8 mouse cellular contexts compared by ENCODE assay signal in genomic region chr9:85842351-85843011, GRCm38 (mm10). TPM values are rescaled to one million over a fixed set of nuclear protein-coding genes. Genes with fewer than 3 reads are reported as not detected.
A peak's percentile ranks its signal among the peaks of the same experiment; 100 is the strongest.
DNase-seq lines count a peak whose midpoint lies in the region; ATAC-seq and TF ChIP-seq lines count a peak whose summit lies in the region.

TSS of gene Tpbg (plus strand) at chr9:85842380.

- no peak within 1 kb of the TSS for H3K27ac ChIP-seq in spleen, adult 2 months (ENCODE audit: insufficient read depth, low read length)
- no peak within 1 kb of the TSS for H3K27ac ChIP-seq in liver, embryonic 16.5 days (ENCODE audit: low read length)
- peak within 1 kb of the TSS; percentile 76 for H3K27ac ChIP-seq in neural tube, embryonic 14.5 days (ENCODE audit: low read depth, low read length)

- TF ChIP-seq CTCF in spleen, adult 2 months (IDR thresholded peaks at IDR 0.05; ENCODE audit: extremely low read depth, insufficient read depth, insufficient read length, insufficient replicate concordance), result no peak

- H3K4me1 ChIP-seq in spleen, adult 2 months (ENCODE audit: control insufficient read depth, insufficient read depth, insufficient read length), result peaks cover 5% of the 10 kb centered on the region; the same call in 1 of the 2 replicates
- no peaks in the 10 kb centered on the region for H3K4me1 ChIP-seq in liver, embryonic 16.5 days (ENCODE audit: control insufficient read depth, low read depth, low read length)
- H3K4me1 ChIP-seq in neural tube, embryonic 14.5 days (ENCODE audit: control insufficient read depth, insufficient read depth, low read length), result peaks cover 12% of the 10 kb centered on the region; the same call in 1 of the 2 replicates

- peak within 1 kb of the TSS; percentile 41; the same call in 1 of the 2 replicates for H3K4me3 ChIP-seq in spleen, adult 2 months (ENCODE audit: extremely low read depth, insufficient read depth, insufficient read length)
- H3K4me3 ChIP-seq in liver, embryonic 16.5 days (ENCODE audit: low read depth, low read length), result peak within 1 kb of the TSS; percentile 54
- peak within 1 kb of the TSS; percentile 56 for H3K4me3 ChIP-seq in neural tube, embryonic 14.5 days (ENCODE audit: low read depth, low read length)

- no peak for DNase-seq in spleen, adult 2 months (ENCODE audit: low read depth in 1 of 2, low spot score in 2 of 2)
- no peak for DNase-seq in spleen, adult 18-20 months
- peak; percentile 86 for DNase-seq in embryo, embryonic 11 days
- DNase-seq in heart, adult 8-10 months (ENCODE audit: low spot score), result peak; percentile 4
- peak; percentile 4 to 5 for DNase-seq in kidney, adult 8-10 months
- no peak for DNase-seq in layer of hippocampus, adult 18-20 months (ENCODE audit: low spot score in 2 of 2)

- TF ChIP-seq POLR2A in spleen, adult 2 months (IDR thresholded peaks at IDR 0.05; ENCODE audit: low read depth, low read length), result no peak

- peak within 1 kb of the TSS; percentile 63 for H3K4me2 ChIP-seq in liver, embryonic 16.5 days (ENCODE audit: low read depth, low read length)
- H3K4me2 ChIP-seq in neural tube, embryonic 14.5 days (ENCODE audit: low read depth, low read length), result peak within 1 kb of the TSS; percentile 91

- H3K36me3 ChIP-seq in spleen, adult 2 months (ENCODE audit: control insufficient read depth, insufficient read depth, low read length), result no peaks in the 10 kb centered on the region
- no peaks in the 10 kb centered on the region for H3K36me3 ChIP-seq in liver, embryonic 16.5 days (ENCODE audit: control insufficient read depth, insufficient read depth)
- no peaks in the 10 kb centered on the region for H3K36me3 ChIP-seq in neural tube, embryonic 14.5 days (ENCODE audit: control insufficient read depth, insufficient read depth, low read length)

- H3K9ac ChIP-seq in liver, embryonic 16.5 days (ENCODE audit: low read depth, low read length), result no peak within 1 kb of the TSS
- peak within 1 kb of the TSS; percentile 66 for H3K9ac ChIP-seq in neural tube, embryonic 14.5 days (replicated peaks; ENCODE audit: low read depth, low read length)

- no peaks in the 10 kb centered on the region for H3K9me3 ChIP-seq in liver, embryonic 16.5 days (replicated peaks; ENCODE audit: control insufficient read depth, low read length)
- H3K9me3 ChIP-seq in neural tube, embryonic 14.5 days (ENCODE audit: control insufficient read depth, low read length), result no peaks in the 10 kb centered on the region

- peaks cover 15% of the 10 kb centered on the region for H3K27me3 ChIP-seq in spleen, adult 2 months (ENCODE audit: control insufficient read depth, insufficient read depth, low read length)
- peaks cover 48% of the 10 kb centered on the region for H3K27me3 ChIP-seq in liver, embryonic 16.5 days (ENCODE audit: control insufficient read depth, insufficient read depth, low read depth, low read length)
- H3K27me3 ChIP-seq in neural tube, embryonic 14.5 days (ENCODE audit: control insufficient read depth, insufficient read depth, low read length), result no peaks in the 10 kb centered on the region

- ATAC-seq in liver, embryonic 16.5 days (ENCODE audit: low read depth), result peak; percentile 19; the same call in 1 of the 2 replicates
- peak; percentile 82 for ATAC-seq in neural tube, embryonic 14.5 days (ENCODE audit: low read depth)

- under 1% methylated on average over 36 of the region's 39 CpGs for WGBS in spleen, adult 2 months
- WGBS in liver, embryonic 16.5 days (ENCODE audit: insufficient replicate concordance), result under 1% methylated on average over 37 of the region's 39 CpGs
- WGBS in neural tube, embryonic 14.5 days, result under 1% methylated on average over 39 of the region's 39 CpGs

RNA-seq across cellular contexts. Expression of gene Tpbg, which starts in this region (rescaled TPM):
- 0.34 and 0.58 TPM in 2 replicates for polyA plus RNA-seq in spleen, adult 2 months (2012; rRNA removed)
- total RNA-seq in heart, adult 8-10 months (2022), result 1 to 10 TPM in 2 of 4 experiments, under 1 TPM in 2; 0.44 to 2.3 (median 1.1) TPM
- polyA plus RNA-seq in liver, embryonic 16.5 days (2015; fragmentation: Nextera tagmentation; extraction: Ambion mirVana), result 0.08 and 0.11 TPM in 2 replicates
- 22.0 and 25.1 TPM in 2 replicates for polyA plus RNA-seq in neural tube, embryonic 14.5 days (2014; fragmentation: Nextera tagmentation; extraction: Ambion mirVana)
- 10 to 100 TPM in 1 of 2 experiments, 1 to 10 TPM in 1; 9.8 to 12.2 TPM for total RNA-seq in layer of hippocampus, adult 18-20 months (2021)

Comparison
In these comparisons a context has a peak if more than half of its experiments do, and no peak if none do; other contexts are left out.
1. RNA of gene Tpbg (polyA plus RNA-seq): 22.0 to 25.1 TPM in neural tube, embryonic 14.5 days; 0.34 to 0.58 TPM in spleen, adult 2 months and 0.08 to 0.11 TPM in liver, embryonic 16.5 days; every median in the first group is over 10 times any median in the second.
2. Peak in ATAC-seq, H3K4me3 ChIP-seq and H3K4me2 ChIP-seq in liver, embryonic 16.5 days; RNA of the gene not detected or under 1 TPM.
3. DNase-seq: peak in embryo, embryonic 11 days (single experiment), heart, adult 8-10 months (single experiment) and kidney, adult 8-10 months (2 of 2); none in spleen, adult 2 months (0 of 2), spleen, adult 18-20 months (0 of 2) and layer of hippocampus, adult 18-20 months (0 of 2).
4. Peak in every context shown above with its lines, with median percentiles within 50 percentile points of each other: H3K4me3 ChIP-seq.